Mouse (Mus musculus) forebrain, embryonic 15.5 days (tissue): ENCODE results near the gene Clspn. TPM values are rescaled to one million over a fixed set of nuclear protein-coding genes. Genes with fewer than 3 reads are reported as not detected.
A peak's percentile ranks its signal among the peaks of the same experiment; 100 is the strongest.

Experiments
- ATAC-seq: fragments of 200-750 bp; cut with Nextera tagmentation; replicated peaks from 2 replicates; pipeline ENCODE4 v1.8.0; 2017; ENCODE audit warnings: mild to moderate bottlenecking, moderate TSS enrichment, moderate library complexity
- H3K27ac ChIP-seq: fragments of 300-500 bp; sonication (generic); replicated peaks from 2 replicates; pipeline ENCODE4 v1.5.1; 2015; ENCODE audit warnings: mild to moderate bottlenecking, inconsistent platforms
- H3K27me3 ChIP-seq: fragments of 300-500 bp; sonication (generic); 2 replicates; pipeline ENCODE4 v1.6.1; 2015; ENCODE audit warnings: inconsistent platforms
- H3K36me3 ChIP-seq: fragments of 300-500 bp; sonication (generic); 2 replicates; pipeline ENCODE4 v1.6.1; 2015; ENCODE audit warnings: mild to moderate bottlenecking, inconsistent platforms
- H3K4me1 ChIP-seq: fragments of 300-500 bp; sonication (generic); 2 replicates; pipeline ENCODE4 v1.6.1; 2015; ENCODE audit warnings: inconsistent platforms
- H3K4me2 ChIP-seq: fragments of 300-500 bp; sonication (generic); replicated peaks from 2 replicates; pipeline ENCODE4 v1.6.1; 2015; ENCODE audit warnings: mild to moderate bottlenecking, inconsistent platforms
- H3K4me3 ChIP-seq: fragments of 300-500 bp; sonication (generic); 2 replicates; pipeline ENCODE4 v1.5.1; 2015; ENCODE audit warnings: mild to moderate bottlenecking, inconsistent platforms
- H3K9ac ChIP-seq: fragments of 300-500 bp; sonication (generic); replicated peaks from 2 replicates; pipeline ENCODE4 v1.6.1; 2015; ENCODE audit warnings: mild to moderate bottlenecking, inconsistent platforms
- H3K9me3 ChIP-seq: fragments of 300-500 bp; sonication (generic); 2 replicates; pipeline ENCODE4 v1.6.1; 2016; ENCODE audit warnings: inconsistent platforms
- WGBS: fragments of 180-500 bp; shearing (Covaris S2); methylation state at CpG from one replicate; pipeline ENCODE4 v1.1.7; 2015; ENCODE audit warnings: mixed read lengths; 5-methylcytosine and 5-hydroxymethylcytosine counted together
- polyA plus RNA-seq: library from polyadenylated mRNA; unstranded; fragments of >200 nt; fragmentation: Nextera tagmentation; extraction: Ambion mirVana; gene quantifications from 2 replicates; pipeline ENCODE4 v1.2.1, GENCODE M21; 2015

The Clspn gene
- polyA plus RNA-seq, 1 experiment from 2014 or later: 19.3 TPM

- Histone ChIP-seq H3K27ac (no peak overlapping the region), H3K4me3 (no peak overlapping the region), H3K27me3 (no peaks in the 10 kb centered on the region), H3K9ac (no peak overlapping the region), H3K9me3 (no peaks in the 10 kb centered on the region), H3K4me1 (peaks cover 11% of the 10 kb centered on the region), H3K36me3 (no peaks in the 10 kb centered on the region), H3K4me2 (no peak overlapping the region)
- no peak for ATAC-seq
- WGBS: 85% methylated on average over 4 of the region's 4 CpGs
Measured at GRCm38 (mm10) chr4:126616312-126616711, 59.6 kb downstream of the Clspn start.

DNA sequence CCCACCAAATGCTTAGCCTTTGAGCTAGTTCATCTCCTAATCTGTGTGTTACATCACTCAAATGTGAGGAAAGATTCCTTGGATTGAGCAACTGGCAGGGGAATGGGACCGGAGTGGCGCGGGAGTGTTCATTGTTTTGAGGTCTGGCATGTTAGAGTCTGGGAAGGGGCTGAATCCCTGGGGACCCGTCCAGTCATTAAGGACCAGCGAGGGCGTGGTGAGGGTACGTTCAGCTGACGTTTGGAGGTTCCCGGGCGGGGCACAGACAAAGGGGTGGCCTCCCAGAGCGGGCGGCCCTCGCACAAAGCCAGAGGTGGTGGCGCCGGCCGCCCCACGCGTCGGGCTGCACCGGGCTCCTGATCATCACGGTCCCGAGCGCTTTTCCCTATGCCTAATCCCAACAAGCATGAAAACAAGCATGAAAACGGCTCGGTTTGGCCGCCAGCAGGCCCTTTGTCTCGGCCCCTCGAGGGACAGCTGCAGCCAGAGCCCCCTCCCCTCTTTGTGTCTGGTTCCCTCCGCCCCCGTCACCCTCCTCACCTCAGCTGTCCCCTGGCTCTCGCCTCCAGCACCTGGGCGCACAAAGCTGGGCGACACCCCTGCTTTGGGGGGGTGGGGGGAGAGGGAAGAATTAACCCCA, 63.1 kb downstream of the Clspn start:
- Histone ChIP-seq H3K36me3 (no peaks in the 10 kb centered on the region), H3K9me3 (no peaks in the 10 kb centered on the region), H3K4me1 (peaks cover 11% of the 10 kb centered on the region), H3K4me3 (peak overlapping the region; percentile 33), H3K4me2 (peak overlapping the region; percentile 53), H3K27ac (peak overlapping the region; percentile 62), H3K27me3 (0 out of 2 replicates have a peak, but pooled peaks cover 3% of the 10 kb centered on the region), H3K9ac (peak overlapping the region; percentile 46)
- peak; percentile 55 for ATAC-seq
- 2% methylated on average over 33 of the region's 33 CpGs for WGBS

- Histone ChIP-seq H3K36me3 (no peaks in the 10 kb centered on the region), H3K27me3 (0 out of 2 replicates have a peak, but pooled peaks cover 3% of the 10 kb centered on the region), H3K4me2 (peak overlapping the region; percentile 53), H3K27ac (peak overlapping the region; percentile 62), H3K9me3 (no peaks in the 10 kb centered on the region), H3K9ac (peak overlapping the region; percentile 46), H3K4me1 (peaks cover 11% of the 10 kb centered on the region), H3K4me3 (peak overlapping the region; percentile 33)
- ATAC-seq: no peak
- 22% methylated on average over 13 of the region's 13 CpGs for WGBS
Measured at GRCm38 (mm10) chr4:126620349-126620874, 63.7 kb downstream of the Clspn start.

DNA sequence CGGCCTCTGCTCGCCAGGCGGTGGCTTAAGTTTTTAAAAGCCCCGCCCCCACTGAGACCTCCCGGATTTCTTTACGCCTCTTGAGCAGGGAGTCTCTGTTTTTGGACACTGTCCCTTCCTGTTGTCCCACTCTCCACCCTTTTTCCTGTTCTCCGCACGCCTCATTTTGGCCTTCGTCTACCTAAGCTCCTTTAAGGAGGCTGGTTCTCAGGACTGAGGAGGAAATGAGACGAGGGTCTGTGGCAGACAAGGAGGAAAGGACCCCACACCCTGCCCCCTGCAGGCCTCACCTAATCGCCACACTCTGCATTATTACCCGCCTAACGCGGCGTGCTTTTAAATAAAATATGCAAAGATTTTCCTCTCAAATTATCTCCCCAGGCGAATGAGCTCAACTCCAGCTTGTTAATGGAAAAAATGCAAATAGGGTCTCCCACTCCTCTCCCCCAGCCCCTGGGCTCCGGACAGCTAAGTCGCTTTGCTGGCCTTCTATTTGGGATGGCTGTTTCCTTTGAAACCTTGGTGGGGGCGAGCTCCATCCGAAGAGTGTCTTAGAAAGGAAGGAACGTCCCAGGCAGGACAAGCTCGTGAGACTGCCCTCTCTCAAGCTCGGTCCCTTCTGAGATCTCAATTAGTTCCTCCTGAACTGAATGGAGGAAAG, 70.4 kb downstream of the Clspn start:
- Histone ChIP-seq H3K36me3 (no peaks in the 10 kb centered on the region), H3K27me3 (0 out of 2 replicates have a peak, but pooled peaks cover 6% of the 10 kb centered on the region), H3K4me2 (peak overlapping the region; percentile 23), H3K4me1 (peaks cover 12% of the 10 kb centered on the region), H3K4me3 (no peak overlapping the region), H3K9ac (no peak overlapping the region), H3K9me3 (no peaks in the 10 kb centered on the region), H3K27ac (peak overlapping the region; percentile 53)
- WGBS: 1% methylated on average over 23 of the region's 23 CpGs
- ATAC-seq: no peak; the same call in 1 of the 2 replicates

DNA sequence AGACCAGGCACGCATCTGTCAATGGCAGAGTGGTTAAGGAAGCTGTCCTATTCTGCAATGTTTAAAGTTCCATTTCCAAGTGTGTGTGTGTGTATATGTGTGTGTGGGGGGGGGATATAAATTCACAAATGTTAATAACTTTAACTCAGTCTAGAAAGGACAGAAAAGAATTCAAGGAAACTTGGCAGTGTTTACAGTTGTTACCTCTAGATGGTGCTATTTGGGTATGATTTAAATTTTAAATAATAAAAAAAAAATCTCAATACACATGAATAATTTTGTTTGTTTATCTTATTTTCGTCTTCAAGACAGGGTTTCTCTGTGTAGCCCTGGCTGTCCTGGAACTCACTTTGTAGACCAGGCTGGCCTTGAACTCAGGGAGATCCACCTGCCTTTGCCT, 75.2 kb downstream of the Clspn start:
- Histone ChIP-seq H3K36me3 (no peaks in the 10 kb centered on the region), H3K9me3 (no peaks in the 10 kb centered on the region), H3K27ac (no peak overlapping the region), H3K4me1 (peaks cover 15% of the 10 kb centered on the region), H3K4me2 (no peak overlapping the region), H3K9ac (no peak overlapping the region), H3K27me3 (peaks cover 5% of the 10 kb centered on the region; the same call in 1 of the 2 replicates), H3K4me3 (no peak overlapping the region)
- WGBS: 46% methylated on average over 2 of the region's 2 CpGs
- ATAC-seq: no peak

GRCm38 (mm10) chr4:126632668-126633067, 75.9 kb downstream of the Clspn start:
- no peak overlapping the region for H3K9ac ChIP-seq
- no peak for ATAC-seq
- peaks cover 5% of the 10 kb centered on the region; the same call in 1 of the 2 replicates for H3K27me3 ChIP-seq
- H3K9me3 ChIP-seq: no peaks in the 10 kb centered on the region
- no peak overlapping the region for H3K4me2 ChIP-seq
- H3K36me3 ChIP-seq: no peaks in the 10 kb centered on the region
- WGBS: 68% methylated on average over 3 of the region's 3 CpGs
- no peak overlapping the region for H3K4me3 ChIP-seq
- peaks cover 11% of the 10 kb centered on the region for H3K4me1 ChIP-seq
- no peak overlapping the region for H3K27ac ChIP-seq

- Histone ChIP-seq H3K4me3 (no peak overlapping the region), H3K4me2 (peak overlapping the region; percentile 1; the same call in 1 of the 2 replicates), H3K27me3 (peaks cover 5% of the 10 kb centered on the region; the same call in 1 of the 2 replicates), H3K36me3 (no peaks in the 10 kb centered on the region), H3K9me3 (no peaks in the 10 kb centered on the region), H3K27ac (no peak overlapping the region), H3K4me1 (peaks cover 23% of the 10 kb centered on the region), H3K9ac (no peak overlapping the region)
- no peak for ATAC-seq
- WGBS: 25% methylated on average over 11 of the region's 11 CpGs
Measured at GRCm38 (mm10) chr4:126636330-126636729, 79.6 kb downstream of the Clspn start.

- Histone ChIP-seq H3K36me3 (no peaks in the 10 kb centered on the region), H3K4me1 (peaks cover 23% of the 10 kb centered on the region), H3K4me2 (no peak overlapping the region), H3K9ac (no peak overlapping the region), H3K27ac (no peak overlapping the region), H3K9me3 (no peaks in the 10 kb centered on the region), H3K27me3 (peaks cover 5% of the 10 kb centered on the region; the same call in 1 of the 2 replicates), H3K4me3 (no peak overlapping the region)
- no peak for ATAC-seq
- 43% methylated on average over 4 of the region's 4 CpGs for WGBS
Measured at GRCm38 (mm10) chr4:126637446-126637845, 80.7 kb downstream of the Clspn start.

DNA sequence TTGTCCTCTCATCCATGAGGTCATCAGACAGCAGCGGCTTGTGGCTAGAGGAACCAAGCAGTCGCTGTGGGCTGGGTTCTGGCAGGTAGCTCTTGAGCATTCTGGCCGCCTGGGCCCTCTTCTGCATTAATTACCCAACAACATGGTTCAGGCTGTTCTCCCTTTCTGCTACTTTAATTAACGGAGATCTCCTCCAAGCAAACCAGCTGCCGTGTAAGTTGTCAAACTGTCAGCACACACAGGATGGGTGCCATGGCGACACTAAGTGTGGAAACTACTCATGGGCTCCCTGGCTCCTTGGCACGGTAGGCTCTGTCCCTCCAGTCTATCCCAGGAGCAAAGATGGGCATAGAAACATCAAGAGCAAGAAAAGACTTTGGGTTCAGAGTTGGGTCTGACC, 82.6 kb downstream of the Clspn start:
- 25% methylated on average over 7 of the region's 7 CpGs for WGBS
- Histone ChIP-seq H3K27ac (peak overlapping the region; percentile 65), H3K4me1 (peaks cover 23% of the 10 kb centered on the region), H3K4me2 (no peak overlapping the region), H3K4me3 (no peak overlapping the region), H3K9ac (no peak overlapping the region), H3K9me3 (no peaks in the 10 kb centered on the region), H3K27me3 (peaks cover 5% of the 10 kb centered on the region; the same call in 1 of the 2 replicates), H3K36me3 (no peaks in the 10 kb centered on the region)
- ATAC-seq: peak; percentile 76

GRCm38 (mm10) chr4:126641901-126642300, 85.2 kb downstream of the Clspn start:
- no peaks in the 10 kb centered on the region for H3K9me3 ChIP-seq
- no peak overlapping the region for H3K9ac ChIP-seq
- WGBS: 33% methylated on average over 9 of the region's 9 CpGs
- no peak overlapping the region for H3K4me2 ChIP-seq
- H3K36me3 ChIP-seq: no peaks in the 10 kb centered on the region
- H3K27me3 ChIP-seq: no peaks in the 10 kb centered on the region
- H3K27ac ChIP-seq: no peak overlapping the region
- no peak for ATAC-seq
- H3K4me3 ChIP-seq: no peak overlapping the region
- peaks cover 17% of the 10 kb centered on the region for H3K4me1 ChIP-seq
